Mouse (Mus musculus): Measurements from ENCODE around the gene Taar8b.
A peak's percentile ranks its signal among the peaks of the same experiment; 100 is the strongest.
"Not testable (repeated sequence)": the region's sequence is repeated elsewhere in the genome, so short reads cannot be mapped to it uniquely, and the experiment has no call there.

Gene Taar8b

DNA sequence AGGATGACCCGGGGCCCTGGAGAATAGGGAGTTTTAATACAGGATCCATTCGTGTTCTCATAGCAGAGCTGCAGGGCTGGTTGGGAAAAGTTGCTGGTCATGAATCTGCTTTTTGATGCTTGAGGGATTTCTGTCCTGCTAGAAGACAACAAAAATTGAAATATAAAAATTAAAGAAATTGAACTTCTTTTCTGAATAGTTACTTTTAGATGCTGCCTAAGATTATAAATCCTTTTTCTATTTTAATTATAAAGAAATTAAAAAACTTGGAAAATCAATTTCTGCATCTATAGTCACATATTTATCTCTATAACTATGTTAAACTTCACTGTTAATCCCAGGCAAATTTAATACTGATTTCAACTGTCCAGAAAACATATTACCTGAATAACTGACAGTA lies at the start of gene Taar8b:
Taar8b (minus strand) TSS at position 101 of the 400 bp plus-strand sequence.
- DNase-seq (ENCODE audit: low read depth, low spot score) = no peak

DNA sequence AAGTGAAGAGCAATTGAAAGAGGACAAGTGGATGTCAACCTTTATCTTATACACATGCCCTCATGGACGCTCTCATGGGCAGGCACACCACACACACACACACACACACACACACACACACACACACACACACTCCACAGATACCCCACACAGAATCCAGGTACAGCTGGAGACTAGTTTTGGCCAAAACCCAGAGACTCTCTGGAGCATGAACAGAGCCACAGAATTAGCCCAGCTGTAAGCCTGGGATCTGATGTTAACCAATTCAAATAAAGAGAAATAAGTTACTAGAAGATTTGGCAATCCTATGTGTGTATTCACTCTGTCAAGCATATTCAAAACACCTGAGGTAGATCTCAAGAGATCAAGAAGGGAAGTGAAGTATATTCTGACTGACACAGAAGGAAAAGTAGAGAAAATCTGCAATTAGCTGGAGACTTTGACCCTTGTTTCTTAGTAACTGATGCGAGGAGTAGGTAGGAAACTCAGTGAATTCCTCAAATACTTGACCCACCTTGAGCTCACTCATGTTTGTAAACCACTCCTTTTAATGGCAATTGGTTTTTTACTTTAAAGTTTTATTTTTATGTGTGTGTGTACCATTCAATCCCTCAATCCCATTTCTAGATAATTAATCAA lies 46.6 kb upstream of the Taar8b start:
- DNase-seq (ENCODE audit: low read depth, low spot score) = no peak

DNA sequence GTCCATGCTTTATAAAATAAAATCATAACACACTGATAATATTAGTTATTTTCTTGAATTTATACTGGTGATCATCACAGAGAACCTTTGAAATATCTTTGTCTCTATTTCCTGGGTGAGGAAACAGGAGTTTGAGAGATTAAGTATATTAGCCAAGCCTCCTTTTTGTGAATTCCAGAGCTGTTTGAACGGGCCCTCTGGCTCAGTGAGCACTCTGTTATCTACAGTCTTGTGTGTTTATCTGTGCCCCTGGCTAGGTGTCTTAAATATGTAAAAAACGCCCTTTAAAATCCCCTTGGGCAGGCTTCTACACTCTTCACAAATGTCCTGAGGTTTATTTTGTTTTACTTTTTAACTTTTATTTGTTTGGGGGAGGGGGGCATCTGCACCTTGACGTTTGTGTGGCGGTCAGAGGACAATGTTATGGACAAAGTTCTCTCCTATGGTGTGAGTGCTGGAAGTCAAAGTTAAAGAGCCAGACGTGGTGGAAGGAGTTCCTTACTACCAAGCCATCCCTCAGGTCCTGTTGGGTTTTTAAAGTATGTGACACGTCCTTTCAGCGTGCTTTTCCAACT lies 42.1 kb upstream of the Taar8b start:
- DNase-seq (ENCODE audit: low read depth, low spot score) = no peak

DNA sequence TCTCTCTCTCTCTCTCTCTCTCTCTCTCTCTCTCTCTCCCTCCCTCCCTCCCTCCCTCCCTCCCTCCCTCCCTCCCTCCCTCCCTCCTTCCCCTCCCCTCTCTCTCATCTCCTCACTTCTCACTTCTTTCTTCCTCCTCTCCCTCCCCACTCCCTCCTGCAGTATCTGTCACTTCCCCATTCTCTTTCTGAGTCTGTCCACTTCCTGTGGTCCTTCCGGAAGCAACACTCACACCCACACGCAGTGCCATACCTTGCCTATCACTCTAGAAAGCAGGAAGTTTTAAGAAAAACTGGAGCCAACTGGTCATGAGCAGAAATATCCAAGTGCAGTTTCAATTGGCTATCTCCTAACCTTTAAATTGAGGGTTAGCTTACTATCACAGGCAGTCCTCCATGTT lies 41.0 kb upstream of the Taar8b start:
- DNase-seq (ENCODE audit: low read depth, low spot score) = no peak

DNA sequence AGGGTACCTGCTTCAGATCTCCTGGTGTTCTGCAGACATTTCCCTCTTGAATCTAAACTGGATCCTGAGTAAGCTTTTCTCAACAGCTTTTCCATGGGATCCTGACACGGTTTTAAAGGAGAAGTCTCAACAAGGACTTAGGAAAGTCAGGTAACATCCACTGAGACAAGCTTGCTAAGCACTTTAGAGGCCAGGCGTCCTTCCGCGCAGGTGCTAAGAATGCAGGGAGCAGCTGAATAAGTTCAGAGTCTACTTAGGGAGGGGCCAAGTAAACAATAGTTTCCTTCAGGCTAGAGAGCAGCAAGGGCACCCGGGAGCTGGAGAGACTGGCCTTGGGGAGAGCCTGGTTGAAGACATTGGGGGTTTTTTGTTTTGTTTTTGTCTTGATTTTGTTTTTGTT lies 40.2 kb upstream of the Taar8b start:
- no peak for DNase-seq (ENCODE audit: low read depth, low spot score)

- peak; percentile 81 for DNase-seq (ENCODE audit: low read depth, low spot score)
Measured at GRCm38 (mm10) chr10:24131451-24132262, 39.6 kb upstream of the Taar8b start.

GRCm38 (mm10) chr10:24111116-24111778 lies 19.2 kb upstream of the Taar8b start:
- peak; percentile 59 for DNase-seq (ENCODE audit: low read depth, low spot score)

DNA sequence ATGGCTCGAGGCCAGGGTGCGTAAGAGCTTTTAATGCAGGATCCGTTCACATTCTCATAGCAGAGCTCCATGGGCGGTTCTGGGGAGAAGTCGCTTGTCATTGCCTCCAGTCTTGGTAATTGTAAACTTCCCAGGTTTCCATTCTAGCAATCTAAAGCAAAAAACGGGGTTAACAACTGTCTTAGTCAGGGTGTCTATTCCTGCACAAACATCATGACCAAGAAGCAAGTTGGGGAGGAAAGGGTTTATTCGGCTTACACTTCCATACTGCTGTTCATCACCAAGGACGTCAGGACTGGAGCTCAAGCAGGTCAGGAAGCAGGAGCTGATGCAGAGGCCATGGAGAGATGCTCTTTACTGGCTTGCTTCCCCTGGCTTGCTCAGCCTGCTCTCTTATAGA lies 17.3 kb upstream of the Taar8b start, which contains the start of gene Taar9:
Taar9 (minus strand) TSS at position 101 of the 400 bp plus-strand sequence.
- not testable (repeated sequence) for DNase-seq (ENCODE audit: low read depth, low spot score)

GRCm38 (mm10) chr10:24108236-24108635 lies 16.1 kb upstream of the Taar8b start:
- no peak for DNase-seq (ENCODE audit: low read depth, low spot score)

DNA sequence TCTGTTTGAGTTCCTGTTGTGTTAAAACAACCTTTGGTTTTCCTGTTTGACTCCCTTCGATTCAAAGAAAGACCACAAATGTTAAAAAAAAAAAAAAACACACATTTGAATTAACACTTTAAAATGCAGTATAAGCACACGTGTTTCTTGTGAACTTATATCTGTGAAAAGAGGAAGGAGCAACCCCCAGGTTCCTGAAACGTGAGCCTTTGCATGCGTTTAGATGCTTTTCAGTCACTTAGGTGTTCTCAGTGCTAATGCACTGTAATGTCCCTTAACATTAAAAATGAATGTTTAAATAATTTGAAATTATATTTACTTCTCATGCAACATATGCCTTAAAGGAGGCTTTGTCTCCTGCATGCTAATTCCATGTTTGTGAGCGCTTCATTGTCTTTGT lies 15.7 kb upstream of the Taar8b start:
- DNase-seq (ENCODE audit: low read depth, low spot score) = no peak

GRCm38 (mm10) chr10:24103299-24103698 lies 11.2 kb upstream of the Taar8b start:
- not testable (repeated sequence) for DNase-seq (ENCODE audit: low read depth, low spot score)

DNA sequence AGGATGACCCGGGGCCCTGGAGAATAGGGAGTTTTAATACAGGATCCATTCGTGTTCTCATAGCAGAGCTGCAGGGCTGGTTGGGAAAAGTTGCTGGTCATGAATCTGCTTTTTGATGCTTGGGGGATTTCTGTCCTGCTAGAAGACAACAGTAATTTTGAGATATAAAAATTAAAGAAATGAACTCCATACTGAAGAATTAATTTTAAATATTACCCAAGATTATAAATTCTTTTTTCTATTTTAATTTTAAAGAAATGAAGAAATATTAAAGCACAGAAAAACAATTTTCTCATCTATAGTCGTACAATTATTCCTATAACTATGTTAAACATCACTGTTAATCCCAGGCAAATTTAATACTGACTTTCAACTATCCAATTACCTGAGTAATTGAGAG lies 9.7 kb upstream of the Taar8b start, which contains the start of gene Taar8c:
Taar8c (minus strand) TSS at position 101 of the 400 bp plus-strand sequence.
- DNase-seq (ENCODE audit: low read depth, low spot score) = not testable (repeated sequence)

GRCm38 (mm10) chr10:24097010-24097409 lies 4.9 kb upstream of the Taar8b start:
- DNase-seq (ENCODE audit: low read depth, low spot score) = not testable (repeated sequence)

GRCm38 (mm10) chr10:24087168-24087567 lies 4.9 kb downstream of the Taar8b start:
- no peak for DNase-seq (ENCODE audit: low read depth, low spot score)

DNA sequence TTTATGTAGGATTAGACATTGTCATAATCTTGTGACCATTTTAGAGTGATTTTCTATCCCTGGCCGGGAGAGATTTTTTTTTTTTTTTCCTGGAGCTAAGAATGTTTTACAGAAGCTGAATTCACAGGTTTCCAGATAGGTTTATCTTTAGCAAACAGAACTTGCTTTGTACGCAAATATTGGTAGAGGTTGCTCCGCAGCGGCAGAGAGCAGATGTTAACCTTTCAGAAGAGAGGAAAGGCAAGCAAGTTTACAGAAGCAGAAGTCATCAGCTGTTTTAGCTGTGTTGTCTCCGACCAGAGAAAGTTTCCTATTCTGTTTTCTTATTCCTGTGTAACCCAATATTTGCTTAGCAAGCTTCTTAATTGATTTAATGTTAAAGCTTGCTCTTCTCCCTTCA lies 5.5 kb downstream of the Taar8b start:
- no peak for DNase-seq (ENCODE audit: low read depth, low spot score)

- no peak for DNase-seq (ENCODE audit: low read depth, low spot score)
Measured at GRCm38 (mm10) chr10:24085936-24086335, 6.2 kb downstream of the Taar8b start.

DNA sequence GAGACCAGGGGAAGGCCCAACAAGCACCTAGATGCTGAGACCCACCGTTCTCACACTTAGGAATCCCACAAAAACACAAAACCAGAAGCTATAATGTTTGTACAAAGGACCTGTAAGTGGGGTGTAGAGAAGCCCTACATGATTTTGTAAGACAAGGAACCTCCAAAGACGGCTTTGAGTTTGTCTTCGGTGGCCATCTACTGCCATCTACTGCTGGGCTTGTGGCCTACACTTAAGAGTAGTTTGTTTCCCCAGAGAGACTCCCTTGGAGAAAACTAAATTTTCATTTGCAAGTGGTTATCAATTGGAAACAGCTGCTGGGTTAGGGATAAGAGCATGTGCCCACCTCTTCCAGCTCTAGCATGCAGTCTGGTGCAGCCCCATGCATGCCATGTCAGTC lies 11.9 kb downstream of the Taar8b start:
- DNase-seq (ENCODE audit: low read depth, low spot score) = peak; percentile 5

- DNase-seq (ENCODE audit: low read depth, low spot score) = not testable (repeated sequence)
Measured at GRCm38 (mm10) chr10:24076200-24076599, 15.9 kb downstream of the Taar8b start, which contains the start of gene Taar8a. TSS of gene Taar8a (plus strand) at chr10:24076500.

DNA sequence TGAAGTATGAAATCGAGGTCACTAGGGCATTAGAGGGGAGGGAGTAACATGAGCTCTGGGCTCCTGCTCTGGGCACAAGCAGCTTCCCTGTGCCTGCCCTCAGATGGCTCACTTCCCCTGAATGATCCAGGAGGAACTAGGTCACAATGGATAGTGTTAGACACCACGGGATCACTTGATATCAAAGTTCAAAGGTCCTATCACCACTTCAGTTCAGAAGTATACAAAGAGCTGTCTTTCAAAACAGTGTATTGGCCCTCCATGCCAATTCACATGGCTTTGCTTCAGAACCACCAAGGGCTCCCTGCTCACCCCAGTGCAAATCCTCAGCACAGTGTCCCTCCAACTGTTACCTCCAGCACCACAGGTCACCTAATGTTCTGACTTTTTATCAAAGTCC lies 17.3 kb downstream of the Taar8b start:
- DNase-seq (ENCODE audit: low read depth, low spot score) = not testable (repeated sequence)

GRCm38 (mm10) chr10:24058986-24059385 lies 33.1 kb downstream of the Taar8b start:
- DNase-seq (ENCODE audit: low read depth, low spot score) = no peak

GRCm38 (mm10) chr10:24052039-24052438 lies 40.1 kb downstream of the Taar8b start:
- no peak for DNase-seq (ENCODE audit: low read depth, low spot score)

DNA sequence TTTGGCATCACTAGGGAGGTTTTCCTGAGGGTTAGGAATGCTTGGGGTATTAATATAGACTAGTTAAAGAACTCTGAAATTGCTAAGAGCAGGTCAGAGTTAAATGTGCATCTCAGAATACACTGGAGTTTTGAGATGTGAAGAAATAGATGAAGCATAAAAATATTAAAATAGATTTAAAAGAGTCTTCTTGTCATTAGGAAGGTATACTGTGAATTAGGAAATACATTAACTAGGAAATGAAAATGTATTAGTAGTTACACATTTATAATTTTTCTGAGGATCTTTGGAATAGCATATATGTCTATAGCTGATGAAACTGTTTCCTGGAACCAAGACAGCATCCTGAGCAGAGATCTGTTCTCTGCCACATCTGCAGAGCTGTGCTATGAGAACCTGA lies 42.9 kb downstream of the Taar8b start, which contains the start of gene Taar7f:
Taar7f (plus strand) TSS at position 301 of the 400 bp plus-strand sequence.
- DNase-seq (ENCODE audit: low read depth, low spot score) = no peak

Measured in CD4-positive, CD25-positive, alpha-beta regulatory T cell, adult 2 months (primary cell).